Mouse (Mus musculus) intestine, postnatal 0 days (tissue): ENCODE measurements around the gene Clvs2. TPM values are rescaled to one million over a fixed set of nuclear protein-coding genes. Genes with fewer than 3 reads are reported as not detected.

ENCODE experiments used
- ATAC-seq: fragments of 200-750 bp; cut with Nextera tagmentation; 2 replicates; pipeline ENCODE4 v1.8.0; 2017; ENCODE audit warnings: mild to moderate bottlenecking, moderate TSS enrichment, moderate library complexity
- H3K27ac ChIP-seq: fragments of 300-500 bp; sonication (generic); 2 replicates; pipeline ENCODE4 v1.5.1; 2014; ENCODE audit warnings: mild to moderate bottlenecking, low read depth, low read length, moderate library complexity
- H3K27me3 ChIP-seq: fragments of 300-500 bp; sonication (generic); replicated peaks from 2 replicates; pipeline ENCODE4 v1.6.1; 2014; ENCODE audit warnings: low read length, mixed read lengths; ENCODE audit not compliant: control insufficient read depth, insufficient read depth
- H3K36me3 ChIP-seq: fragments of 300-500 bp; sonication (generic); 2 replicates; pipeline ENCODE4 v1.6.1; 2014; ENCODE audit warnings: mild to moderate bottlenecking, moderate library complexity; ENCODE audit not compliant: control insufficient read depth, insufficient read depth
- H3K4me1 ChIP-seq: fragments of 300-500 bp; sonication (generic); replicated peaks from 2 replicates; pipeline ENCODE4 v1.6.1; 2014; ENCODE audit warnings: antibody characterized with exemption, low read length, mixed read lengths; ENCODE audit not compliant: control insufficient read depth, insufficient read depth
- H3K4me2 ChIP-seq: fragments of 300-500 bp; sonication (generic); replicated peaks from 2 replicates; pipeline ENCODE4 v1.6.1; 2014; ENCODE audit warnings: low read depth, mild to moderate bottlenecking, moderate library complexity
- H3K4me3 ChIP-seq: fragments of 300-500 bp; sonication (generic); 2 replicates; pipeline ENCODE4 v1.5.1; 2014; ENCODE audit warnings: low read depth, low read length
- H3K9ac ChIP-seq: fragments of 300-500 bp; sonication (generic); 2 replicates; pipeline ENCODE4 v1.6.1; 2014; ENCODE audit warnings: mild to moderate bottlenecking, low read depth, low read length
- H3K9me3 ChIP-seq: fragments of 300-500 bp; sonication (generic); 2 replicates; pipeline ENCODE4 v1.6.1; 2016; ENCODE audit warnings: mixed run types; ENCODE audit not compliant: control insufficient read depth
- CTCF ChIP-seq: sonication (generic); IDR thresholded peaks from 2 replicates; pipeline ENCODE4 v1.5.1; 2016; ENCODE audit warnings: low read depth, mild to moderate bottlenecking, control low read depth, antibody characterized with exemption, moderate library complexity
- WGBS: fragments of 180-500 bp; shearing (Covaris S2); extraction: QIAGEN DNeasy Blood & Tissue Kit; methylation state at CpG from one replicate; pipeline ENCODE4 v1.1.7; 2014; 5-methylcytosine and 5-hydroxymethylcytosine counted together
- polyA plus RNA-seq: library from polyadenylated mRNA; unstranded; fragments of >200 nt; fragmentation: Nextera tagmentation; extraction: Ambion mirVana; gene quantifications from 2 replicates; pipeline ENCODE4 v1.2.1, GENCODE M21; 2015

Gene Clvs2
- polyA plus RNA-seq = 0.14 and 0.61 TPM in 2 replicates

DNA sequence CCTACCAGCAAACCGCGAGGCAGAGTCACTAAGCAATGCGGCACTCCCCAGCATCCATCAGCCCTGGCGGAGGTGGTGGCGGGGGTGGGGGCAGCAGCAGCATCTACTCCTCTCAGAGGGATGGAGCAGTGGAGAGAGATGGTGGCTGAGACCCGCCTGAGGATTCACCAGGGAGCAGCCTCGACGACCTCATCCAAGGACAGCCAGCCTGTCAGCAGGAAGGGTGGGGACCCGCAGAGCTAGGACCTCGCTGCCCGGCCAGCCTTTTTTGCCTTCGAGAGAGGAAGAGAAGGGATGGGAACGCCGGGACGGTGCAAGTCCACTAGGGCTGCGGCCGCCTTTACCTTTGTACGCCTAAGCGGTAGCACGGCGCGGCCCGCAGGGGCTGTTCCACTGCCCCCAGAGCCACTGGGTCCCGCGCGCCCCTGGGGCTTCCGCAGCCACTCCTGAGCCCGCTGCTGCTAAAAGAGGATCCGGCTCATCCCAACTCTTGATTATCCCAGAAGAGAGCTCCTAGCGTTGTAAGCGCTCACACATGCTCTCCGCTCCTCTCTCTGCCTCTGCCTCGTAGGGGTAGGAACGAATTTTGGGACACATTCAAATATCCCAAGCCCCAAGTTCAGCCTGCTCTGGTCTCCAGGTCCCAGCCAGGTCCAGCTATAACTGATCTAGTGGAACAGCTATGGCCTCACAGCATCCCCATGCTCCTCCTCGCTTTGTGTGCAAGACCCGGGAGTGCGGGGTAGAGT lies at the start of gene Clvs2:
TSS of gene Clvs2 (minus strand) at position 639 of the 749 bp plus-strand sequence.
- no peak for TF ChIP-seq CTCF
- no peaks in the 10 kb centered on the region for H3K36me3 ChIP-seq
- no peak within 1 kb of the TSS for H3K27ac ChIP-seq
- no peak for ATAC-seq
- H3K4me2 ChIP-seq = peak within 1 kb of the TSS; percentile 58
- peak within 1 kb of the TSS; percentile 29 for H3K4me3 ChIP-seq
- H3K4me1 ChIP-seq = no peaks in the 10 kb centered on the region
- no peak within 1 kb of the TSS for H3K9ac ChIP-seq
- H3K9me3 ChIP-seq = no peaks in the 10 kb centered on the region
- 7% methylated on average over 37 of the region's 37 CpGs for WGBS
- peaks cover 11% of the 10 kb centered on the region; the same call in 1 of the 2 replicates for H3K27me3 ChIP-seq

DNA sequence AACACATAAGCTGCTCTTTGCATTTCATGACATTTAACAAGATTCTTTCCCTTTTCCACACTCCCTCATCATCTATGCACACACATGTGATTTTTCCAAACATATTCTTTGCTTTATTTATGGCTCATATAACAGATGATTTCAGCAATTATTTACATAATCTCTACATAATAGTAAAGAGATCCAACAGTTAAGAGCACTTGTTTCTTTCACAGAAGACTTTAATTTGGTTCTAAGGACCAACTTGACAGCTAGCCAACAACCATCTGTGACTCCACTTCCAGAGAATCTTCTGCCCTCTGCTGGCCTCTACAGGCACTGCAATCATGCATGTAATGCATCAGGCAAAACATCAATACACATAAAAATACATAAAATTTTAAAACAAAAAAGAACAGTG lies 28.6 kb upstream of the Clvs2 start:
- no peak overlapping the region for H3K4me2 ChIP-seq
- peak; percentile 75 for TF ChIP-seq CTCF
- H3K4me3 ChIP-seq = no peak overlapping the region
- no peaks in the 10 kb centered on the region for H3K4me1 ChIP-seq
- no peak overlapping the region for H3K9ac ChIP-seq
- no peak overlapping the region for H3K27ac ChIP-seq
- H3K27me3 ChIP-seq = no peaks in the 10 kb centered on the region
- H3K36me3 ChIP-seq = no peaks in the 10 kb centered on the region
- no peak for ATAC-seq
- no peaks in the 10 kb centered on the region for H3K9me3 ChIP-seq

DNA sequence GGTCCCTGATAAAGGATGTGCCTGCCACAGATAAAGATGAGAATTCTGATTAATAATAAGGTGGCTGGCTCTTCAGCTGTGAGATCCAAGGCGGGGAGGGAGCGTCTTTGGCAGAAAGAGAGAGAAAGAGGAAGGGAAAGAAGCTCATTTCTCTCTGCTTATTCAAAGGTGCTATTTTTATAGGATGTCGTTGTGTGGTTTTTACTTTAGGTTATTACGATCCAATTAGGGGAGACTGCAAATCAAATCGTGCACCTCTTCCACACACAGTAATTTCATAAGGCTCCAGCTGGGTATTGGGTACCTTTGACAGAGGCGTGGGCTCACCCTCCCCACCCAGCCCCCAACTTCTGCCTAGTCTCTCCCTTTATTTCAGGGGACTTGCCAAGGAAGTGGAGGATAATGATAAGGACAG lies 985 bp downstream of the Clvs2 start:
- Histone ChIP-seq H3K4me1 (no peaks in the 10 kb centered on the region), H3K27me3 (peaks cover 11% of the 10 kb centered on the region; the same call in 1 of the 2 replicates), H3K27ac (no peak overlapping the region), H3K36me3 (no peaks in the 10 kb centered on the region), H3K4me2 (peak overlapping the region; percentile 58; the same call in 1 of the 2 replicates), H3K9me3 (no peaks in the 10 kb centered on the region), H3K4me3 (no peak overlapping the region), H3K9ac (no peak overlapping the region)
- TF ChIP-seq CTCF = no peak
- 46% methylated on average over 6 of the region's 6 CpGs for WGBS
- no peak for ATAC-seq

DNA sequence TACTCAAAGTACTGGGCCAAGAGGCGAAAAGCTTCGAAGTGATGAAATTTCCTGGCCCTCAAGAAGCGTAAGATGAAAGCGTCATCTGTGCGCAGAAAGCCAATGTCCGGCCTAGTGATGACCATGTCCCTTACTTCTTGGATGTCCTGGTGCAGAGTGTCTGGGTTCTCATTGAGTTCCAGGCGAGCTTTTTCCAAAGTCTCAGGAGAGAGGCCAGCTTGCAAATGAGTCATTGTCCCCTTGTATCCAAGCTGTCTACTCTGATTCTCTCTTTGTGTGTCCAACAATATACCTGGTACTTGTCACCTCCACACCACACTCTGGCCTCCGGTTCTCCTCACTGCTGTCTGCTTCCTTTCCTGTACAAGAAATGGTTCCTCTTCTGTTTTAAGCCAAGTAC lies 1.9 kb downstream of the Clvs2 start:
- Histone ChIP-seq H3K4me2 (no peak overlapping the region), H3K4me3 (no peak overlapping the region), H3K27ac (no peak overlapping the region), H3K27me3 (peaks cover 11% of the 10 kb centered on the region; the same call in 1 of the 2 replicates), H3K9me3 (no peaks in the 10 kb centered on the region), H3K4me1 (no peaks in the 10 kb centered on the region), H3K9ac (no peak overlapping the region), H3K36me3 (no peaks in the 10 kb centered on the region)
- no peak for TF ChIP-seq CTCF
- WGBS = 90% methylated on average over 8 of the region's 8 CpGs
- no peak for ATAC-seq

DNA sequence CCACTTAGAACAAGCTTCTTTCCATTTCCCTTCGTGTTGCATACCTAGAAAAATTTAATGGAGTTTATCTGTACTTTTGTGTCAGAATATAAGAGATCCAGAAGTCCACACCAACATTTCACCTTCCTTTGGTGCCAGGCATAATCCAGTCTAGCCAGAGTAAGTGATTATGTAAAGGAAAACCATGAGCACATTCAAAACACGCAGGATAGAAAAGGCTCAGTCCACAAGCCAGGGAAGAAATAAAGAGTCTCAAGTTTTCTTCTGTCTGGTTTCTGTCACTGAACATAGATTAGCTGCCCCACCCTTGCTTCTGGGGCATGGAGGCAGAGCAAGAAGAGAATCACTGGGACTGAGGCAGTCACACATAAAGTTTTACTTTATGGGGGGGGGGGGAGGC lies 8.4 kb downstream of the Clvs2 start:
- no peak for ATAC-seq
- Histone ChIP-seq H3K27me3 (no peaks in the 10 kb centered on the region), H3K36me3 (no peaks in the 10 kb centered on the region), H3K4me2 (no peak overlapping the region), H3K9me3 (no peaks in the 10 kb centered on the region), H3K4me3 (no peak overlapping the region), H3K9ac (no peak overlapping the region), H3K4me1 (no peaks in the 10 kb centered on the region), H3K27ac (no peak overlapping the region)
- TF ChIP-seq CTCF = no peak
- WGBS = 65% methylated on average over 2 of the region's 2 CpGs

DNA sequence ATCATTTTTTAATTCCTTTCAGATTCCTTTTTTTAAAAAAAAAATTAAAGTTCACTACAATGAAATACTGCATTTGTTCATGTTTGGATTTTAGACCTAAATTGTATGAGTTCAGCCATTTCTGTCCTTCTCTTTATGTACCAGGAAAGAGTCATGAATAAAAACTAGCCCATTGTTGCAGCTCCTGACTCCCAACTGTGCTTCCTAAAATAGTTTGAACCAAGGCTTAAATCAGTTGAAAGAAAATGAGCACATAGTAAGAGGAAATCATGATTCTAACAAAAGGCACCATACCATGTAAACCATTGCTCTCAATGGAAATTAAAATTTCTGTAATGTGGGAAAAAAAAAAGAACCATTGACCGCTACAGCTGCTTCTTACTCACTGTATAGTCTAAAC lies 11.4 kb downstream of the Clvs2 start:
- ATAC-seq = no peak
- WGBS = 100% methylated on average over 1 of the region's 1 CpGs
- TF ChIP-seq CTCF = no peak
- Histone ChIP-seq H3K36me3 (no peaks in the 10 kb centered on the region), H3K4me3 (no peak overlapping the region), H3K4me2 (no peak overlapping the region), H3K27me3 (no peaks in the 10 kb centered on the region), H3K27ac (no peak overlapping the region), H3K4me1 (no peaks in the 10 kb centered on the region), H3K9me3 (no peaks in the 10 kb centered on the region), H3K9ac (no peak overlapping the region)
